ENCODE assay signal across 9 mouse cellular contexts in the genomic region with DNA sequence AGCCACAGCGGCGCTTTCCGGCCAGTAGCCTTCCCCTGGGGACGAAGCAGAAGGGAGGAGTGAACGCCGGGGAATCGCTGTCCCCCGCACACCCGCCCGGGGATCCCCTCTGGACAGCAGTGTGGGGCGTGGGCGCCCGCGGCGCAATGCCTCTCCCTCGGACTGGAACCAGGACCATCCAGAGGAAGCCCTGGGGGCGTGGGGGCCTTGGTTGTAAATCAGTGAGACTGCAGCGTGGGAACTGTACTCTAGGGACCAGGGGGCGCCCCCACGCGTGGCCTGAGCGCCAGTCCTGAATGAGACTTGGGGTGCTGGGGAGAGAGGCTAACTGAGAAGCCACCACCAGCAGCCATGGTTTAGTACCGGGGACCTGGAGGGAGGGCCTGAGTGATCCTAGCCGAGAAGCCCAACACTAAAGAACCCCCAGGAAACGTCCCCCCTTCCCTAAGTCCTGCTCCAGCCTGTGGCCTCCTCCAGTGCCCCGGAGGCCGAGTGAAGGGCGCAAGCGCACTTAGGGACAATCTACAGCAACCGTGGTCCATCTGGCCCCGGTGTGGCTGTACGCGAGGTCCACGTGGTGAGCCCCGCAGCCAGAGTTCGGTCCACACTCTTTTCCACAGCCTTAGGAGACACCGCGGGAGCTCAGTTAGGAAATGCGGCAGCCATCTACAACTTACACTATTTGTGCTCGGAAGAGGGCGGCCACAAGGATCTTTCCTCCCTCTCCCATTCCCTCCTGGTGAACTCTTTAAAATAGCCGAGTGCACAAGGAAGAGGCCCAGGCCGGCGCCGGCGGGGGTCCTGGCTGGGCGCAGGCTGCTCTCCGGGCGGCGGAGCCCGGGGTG. TPM values are rescaled to one million over a fixed set of nuclear protein-coding genes. Genes with fewer than 3 reads are reported as not detected.
A peak's percentile ranks its signal among the peaks of the same experiment; 100 is the strongest.
DNase-seq lines count a peak whose midpoint lies in the region; ATAC-seq and TF ChIP-seq lines count a peak whose summit lies in the region.
"Had no signal": no experiment of that assay in that cellular context is flagged by ENCODE, and none has a peak within 500 bp of the region (broad histone marks: within the 10 kb centered on the region; RNA-seq: fewer than 3 reads in every experiment).

No protein-coding gene starts in this region.

- ATAC-seq in erythroblast, adult 5-6 weeks (replicated peaks; ENCODE audit: low FRiP score, poor library complexity, severe bottlenecking): no peak
- no peak; the same call in 1 of the 2 replicates for ATAC-seq in liver, embryonic 11.5 days (replicated peaks; ENCODE audit: low FRiP score)
- no peak for ATAC-seq in stomach, embryonic 16.5 days (ENCODE audit: insufficient read depth, low FRiP score)

- peak overlapping the region; percentile 79 for H3ac ChIP-seq in myocyte (ENCODE audit: control insufficient read depth, insufficient read length)

- peak overlapping the region; percentile 99 for H3K4me2 ChIP-seq in liver, embryonic 11.5 days
- H3K4me2 ChIP-seq in myocyte (ENCODE audit: low read depth): peak overlapping the region; percentile 98
- peak overlapping the region; percentile 95 for H3K4me2 ChIP-seq in stomach, embryonic 16.5 days (ENCODE audit: low read depth, low read length)

- H3K36me3 ChIP-seq in erythroblast, embryonic 14.5 days (ENCODE audit: control insufficient read depth): peaks cover 22% of the 10 kb centered on the region
- H3K36me3 ChIP-seq in liver, embryonic 11.5 days (ENCODE audit: control insufficient read depth, insufficient read depth, low read length): no peaks in the 10 kb centered on the region; the same call in 1 of the 2 replicates
- H3K36me3 ChIP-seq in myocyte (ENCODE audit: control insufficient read depth, insufficient read depth): peaks cover 5% of the 10 kb centered on the region
- no peaks in the 10 kb centered on the region for H3K36me3 ChIP-seq in stomach, embryonic 16.5 days (ENCODE audit: control insufficient read depth, insufficient read depth, low read length)

- H3K4me3 ChIP-seq in erythroblast, embryonic 14.5 days (replicated peaks): peak overlapping the region; percentile 100
- peak overlapping the region; percentile 93 for H3K4me3 ChIP-seq in liver, embryonic 11.5 days (ENCODE audit: low read depth, low read length)
- peak overlapping the region; percentile 92 for H3K4me3 ChIP-seq in myocyte
- peak overlapping the region; percentile 97 for H3K4me3 ChIP-seq in stomach, embryonic 16.5 days (replicated peaks; ENCODE audit: low read length)

- H3K4me1 ChIP-seq in erythroblast, embryonic 14.5 days (ENCODE audit: control insufficient read depth): peaks cover 80% of the 10 kb centered on the region
- peaks cover 31% of the 10 kb centered on the region for H3K4me1 ChIP-seq in liver, embryonic 11.5 days (replicated peaks; ENCODE audit: control insufficient read depth, insufficient read depth, low read length)
- peaks cover 24% of the 10 kb centered on the region for H3K4me1 ChIP-seq in stomach, embryonic 16.5 days (ENCODE audit: control insufficient read depth, insufficient read depth, low read length)

- peak overlapping the region; percentile 99 for H3K27ac ChIP-seq in liver, embryonic 11.5 days (ENCODE audit: low read depth, low read length)
- H3K27ac ChIP-seq in stomach, embryonic 16.5 days (ENCODE audit: low read length): peak overlapping the region; percentile 100

- H3K27me3 ChIP-seq in erythroblast, embryonic 14.5 days (ENCODE audit: control insufficient read depth): peaks cover 10% of the 10 kb centered on the region
- H3K27me3 ChIP-seq in liver, embryonic 11.5 days (replicated peaks; ENCODE audit: control insufficient read depth, insufficient read depth, low read length): no peaks in the 10 kb centered on the region
- no peaks in the 10 kb centered on the region for H3K27me3 ChIP-seq in myocyte (ENCODE audit: control insufficient read depth, insufficient read depth, insufficient read length)
- H3K27me3 ChIP-seq in stomach, embryonic 16.5 days (ENCODE audit: control insufficient read depth, insufficient read depth, low read length): no peaks in the 10 kb centered on the region
- H3K27me3 ChIP-seq: Patski had no signal

- peak overlapping the region; percentile 76 for H3K9ac ChIP-seq in liver, embryonic 11.5 days (ENCODE audit: low read depth, low read length)
- H3K9ac ChIP-seq in stomach, embryonic 16.5 days (ENCODE audit: low read length): peak overlapping the region; percentile 99

- no peaks in the 10 kb centered on the region for H3K9me3 ChIP-seq in erythroblast, embryonic 14.5 days (ENCODE audit: control insufficient read depth, low read length)
- H3K9me3 ChIP-seq in liver, embryonic 11.5 days (ENCODE audit: control insufficient read depth, low read length): no peaks in the 10 kb centered on the region
- no peaks in the 10 kb centered on the region for H3K9me3 ChIP-seq in stomach, embryonic 16.5 days (replicated peaks; ENCODE audit: control insufficient read depth, low read length)

- H3K79me2 ChIP-seq in myocyte (ENCODE audit: control insufficient read depth, insufficient read depth): peaks cover 20% of the 10 kb centered on the region

- DNase-seq in cerebellum, postnatal 10 days: peak; percentile 63 to 68
- DNase-seq in gastrocnemius, postnatal 10 days: peak; percentile 56
- DNase-seq in induced T-regulatory cell, adult 2 months (ENCODE audit: low read depth): peak; percentile 54
- peak; percentile 69 for DNase-seq in liver, embryonic 11.5 days (ENCODE audit: low spot score)

- TF ChIP-seq POLR2A in myocyte (IDR thresholded peaks at IDR 0.05; ENCODE audit: insufficient read length, low read depth): peak; percentile 40

- WGBS in liver, embryonic 11.5 days: under 1% methylated on average over 51 of the region's 51 CpGs
- under 1% methylated on average over 51 of the region's 51 CpGs for WGBS in stomach, embryonic 16.5 days

TF ChIP-seq in myocyte, 11 proteins besides CTCF, POLR2A, EP300 and RAD21:
- TF ChIP-seq POLR2AphosphoS2 (IDR thresholded peaks at IDR 0.05; ENCODE audit: insufficient read length, low read depth): peak; percentile 6
- TF ChIP-seq CEBPB (IDR thresholded peaks at IDR 0.05; ENCODE audit: insufficient read depth, poor library complexity, severe bottlenecking): no peak
TF ChIP-seq in myocyte: peak in this region for 1.

RNA-seq across cellular contexts. Expression of gene Ptch1, which starts 9.4 kb away (rescaled TPM):
- polyA plus RNA-seq in erythroblast, embryonic 14.5 days (2012): 0.26 and 0.93 TPM in 2 replicates
- 2.5 and 4.8 TPM in 2 replicates for total RNA-seq in erythroblast, adult 5-6 weeks (2015; ENCODE audit: low replicate concordance)
- 1.5 and 2.5 TPM in 2 replicates for total RNA-seq in erythroblast, adult 5-6 weeks (2017; ENCODE audit: low replicate concordance)
- total RNA-seq in gastrocnemius, postnatal 10 days (2021): 10 to 100 TPM; 13.6 to 20.3 TPM
- 14.0 and 15.0 TPM in 2 replicates for polyA plus RNA-seq in liver, embryonic 11.5 days (2014; fragmentation: Nextera tagmentation; extraction: Ambion mirVana)
- polyA plus RNA-seq in myocyte (2012; fragmentation: generic; extraction: Trizol): 2.2 TPM
- polyA plus RNA-seq in stomach, embryonic 16.5 days (2015; fragmentation: Nextera tagmentation; extraction: Ambion mirVana): 28.5 and 31.1 TPM in 2 replicates
